Mouse (Mus musculus): Measurements from ENCODE around the gene Cd300ld3. TPM values are rescaled to one million over a fixed set of nuclear protein-coding genes. Genes with fewer than 3 reads are reported as not detected.

The Cd300ld3 gene
- total RNA-seq (2021) = 1 to 10 TPM in 1 of 2 experiments, not detected in 1; 3.1 TPM
- long read RNA-seq, experiment 1 = 0 reads
- long read RNA-seq, experiment 2 = 0 reads

DNA sequence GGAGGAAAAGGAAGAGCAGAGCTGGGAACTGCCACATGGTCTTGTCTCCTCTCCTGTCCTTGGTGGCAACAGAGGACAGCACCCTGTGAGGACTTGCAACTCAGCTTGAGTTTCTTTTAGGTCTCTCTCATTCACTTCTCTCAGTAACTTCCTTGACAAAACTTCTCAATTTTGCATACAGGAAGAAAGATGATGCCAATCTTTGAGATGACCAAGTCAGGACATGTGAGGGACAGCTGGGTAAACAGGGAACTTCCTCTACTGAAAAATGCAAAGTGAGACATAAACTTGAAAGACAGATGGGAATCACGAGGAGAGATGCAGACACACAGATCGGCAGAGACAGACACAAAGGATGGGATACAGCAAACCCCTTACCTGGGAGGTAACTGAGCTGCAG is at the start of gene Cd300ld3:
Gene Cd300ld3, minus strand, starts transcription at position 151 of the 400 bp plus-strand sequence.
- intact Hi-C loops (cut with DNase I; ENCODE audit: low total_unique reads) = no loop called here
- no peak for DNase-seq

- no peak for DNase-seq
- intact Hi-C loops (cut with DNase I; ENCODE audit: low total_unique reads) = no loop called here
Measured at GRCm38 (mm10) chr11:115092140-115092539, 43.9 kb upstream of the Cd300ld3 start.

DNA sequence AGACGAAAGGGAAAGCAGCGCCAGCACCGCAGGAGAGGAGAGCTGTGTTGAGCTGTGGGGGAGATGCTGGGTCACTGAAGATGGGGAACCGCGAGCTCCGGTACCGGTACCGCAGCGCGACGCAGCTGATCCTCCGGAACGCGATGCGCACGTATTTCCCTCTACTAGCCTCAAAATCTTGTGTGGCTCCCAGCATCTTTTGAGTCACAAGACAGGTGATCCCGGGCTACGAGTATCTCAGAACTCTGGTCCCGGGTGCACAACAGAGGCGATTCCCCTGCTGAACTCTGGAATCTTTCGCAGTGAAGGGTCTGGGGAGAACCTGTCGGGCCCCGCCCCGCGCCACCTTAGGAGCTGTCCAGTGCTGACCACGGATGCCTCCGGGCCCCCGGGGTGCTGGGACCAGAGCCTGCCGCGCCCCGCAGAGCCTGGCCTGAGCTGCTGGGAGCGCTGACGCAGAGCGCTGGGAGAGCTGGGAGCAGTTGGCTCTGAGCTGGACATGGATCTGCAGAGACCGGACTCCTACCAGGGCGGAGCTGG is 43.2 kb upstream of the Cd300ld3 start, which contains the start of gene Rab37:
Gene Rab37, plus strand, starts transcription at position 70 of the 540 bp plus-strand sequence.
- intact Hi-C loops (cut with DNase I; ENCODE audit: low total_unique reads) = no loop called here
- DNase-seq = no peak

DNA sequence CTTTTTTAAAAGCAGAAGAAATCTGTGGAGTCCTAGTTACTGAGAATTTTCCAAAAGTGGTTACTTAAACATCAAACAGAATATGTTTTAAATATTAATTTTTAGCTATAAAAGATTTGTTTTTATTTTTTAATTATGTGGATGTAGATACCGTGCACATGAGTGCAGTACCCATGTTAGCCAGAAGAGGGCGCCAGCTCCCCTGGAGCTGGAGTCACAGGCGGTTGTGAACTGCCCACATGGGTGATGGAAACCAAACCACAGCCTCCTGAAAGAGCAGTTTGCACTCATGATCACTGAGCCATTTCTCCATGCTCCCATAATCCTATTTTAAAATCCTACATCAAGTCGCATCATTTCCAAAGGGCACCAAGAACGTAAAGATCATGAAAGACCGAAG is 41.6 kb upstream of the Cd300ld3 start:
- DNase-seq = no peak
- intact Hi-C loops (cut with DNase I; ENCODE audit: low total_unique reads) = no loop called here

DNA sequence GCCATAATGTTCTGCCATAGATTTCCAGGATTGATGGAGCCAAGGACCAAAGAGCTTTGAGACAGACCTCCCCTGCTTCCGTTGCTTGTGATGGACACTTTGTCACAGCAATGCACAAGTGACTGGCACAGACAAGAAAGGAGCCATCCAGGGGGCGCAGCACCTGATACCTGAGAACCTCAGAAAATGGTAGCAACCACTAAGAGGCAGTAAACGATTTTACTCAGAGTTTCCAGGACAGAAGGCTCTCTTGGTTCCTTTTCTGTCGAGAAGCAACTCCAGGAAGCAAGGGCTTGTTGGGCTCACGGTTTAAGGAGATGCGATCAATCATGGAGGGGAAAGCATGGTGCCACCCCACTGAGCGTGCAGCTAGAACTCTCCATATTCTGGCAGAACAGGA is 38.0 kb upstream of the Cd300ld3 start:
- intact Hi-C loops (cut with DNase I; ENCODE audit: low total_unique reads) = no loop called here

DNA sequence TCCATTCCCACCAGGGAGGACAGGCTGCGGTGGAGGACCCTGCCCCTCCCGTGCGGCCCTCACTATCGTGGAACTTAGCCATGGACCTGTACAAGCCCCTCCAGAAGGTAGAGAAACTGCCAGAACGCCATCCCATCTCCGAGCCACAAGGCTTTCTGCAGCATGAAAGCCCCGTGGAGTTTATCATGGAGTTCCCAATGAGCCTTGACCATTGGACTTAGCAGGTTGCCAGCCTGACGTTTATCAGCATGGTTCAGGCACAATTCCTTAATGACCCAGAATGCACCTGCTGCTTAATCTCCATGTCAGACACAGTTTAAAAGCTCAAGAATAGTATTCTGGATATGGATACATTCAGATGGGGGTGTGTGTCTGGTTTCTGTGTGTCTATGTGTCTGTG is 36.9 kb upstream of the Cd300ld3 start:
- intact Hi-C loops (cut with DNase I; ENCODE audit: low total_unique reads) = no loop called here
- DNase-seq = no peak

More for the DNA sequence above, 38.0 kb upstream of the Cd300ld3 start:
- no peak for DNase-seq

DNA sequence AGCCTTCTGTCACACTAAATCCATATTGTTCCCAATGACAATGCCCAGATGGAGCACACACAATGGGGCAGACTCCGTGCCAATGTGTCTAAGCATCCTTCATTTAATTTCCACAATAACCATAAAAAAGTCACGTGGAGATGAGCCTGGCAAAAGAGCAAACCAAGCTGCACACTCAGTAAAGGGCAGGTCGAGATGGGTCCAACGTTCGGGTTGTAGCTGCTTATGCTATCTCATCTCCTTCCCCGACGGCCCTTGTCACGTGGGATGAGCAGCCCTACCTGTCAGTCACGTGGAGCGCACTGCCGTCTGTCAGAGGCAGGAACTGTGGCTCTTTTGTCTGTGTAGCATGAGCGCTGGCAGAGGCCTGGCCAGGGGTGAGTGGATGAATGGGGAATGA is 36.4 kb upstream of the Cd300ld3 start:
- intact Hi-C loops (cut with DNase I; ENCODE audit: low total_unique reads) = no loop called here
- DNase-seq = no peak

GRCm38 (mm10) chr11:115083376-115084139 is 35.3 kb upstream of the Cd300ld3 start:
- DNase-seq = peak; percentile 65
- intact Hi-C loops (cut with DNase I; ENCODE audit: low total_unique reads) = loop anchor here (2.0 kb wide), 1 partner anchor 69 kb away; no protein-coding TSS in a partner anchor

DNA sequence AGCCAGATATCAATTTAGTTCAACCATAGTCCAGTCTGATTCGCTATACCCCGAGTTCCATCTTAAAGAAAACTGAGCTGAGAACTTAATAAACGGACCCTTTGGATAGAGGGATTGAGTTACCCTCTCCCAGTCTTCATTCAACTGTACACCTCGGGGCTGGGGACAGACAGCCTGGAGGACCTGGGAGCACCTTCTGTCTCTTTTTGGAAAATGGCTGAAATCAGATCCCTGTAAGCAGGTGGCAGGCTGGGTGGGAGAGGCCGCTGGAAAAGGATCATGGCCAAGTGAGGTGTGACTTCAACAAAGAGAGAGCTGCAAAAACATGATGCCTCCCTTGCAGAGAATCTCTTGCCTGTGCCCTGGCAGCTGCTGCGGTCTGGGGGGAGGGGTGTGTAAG is 34.0 kb upstream of the Cd300ld3 start:
- intact Hi-C loops (cut with DNase I; ENCODE audit: low total_unique reads) = loop anchor here (2.0 kb wide), 1 partner anchor 71 kb away; no protein-coding TSS in a partner anchor

DNA sequence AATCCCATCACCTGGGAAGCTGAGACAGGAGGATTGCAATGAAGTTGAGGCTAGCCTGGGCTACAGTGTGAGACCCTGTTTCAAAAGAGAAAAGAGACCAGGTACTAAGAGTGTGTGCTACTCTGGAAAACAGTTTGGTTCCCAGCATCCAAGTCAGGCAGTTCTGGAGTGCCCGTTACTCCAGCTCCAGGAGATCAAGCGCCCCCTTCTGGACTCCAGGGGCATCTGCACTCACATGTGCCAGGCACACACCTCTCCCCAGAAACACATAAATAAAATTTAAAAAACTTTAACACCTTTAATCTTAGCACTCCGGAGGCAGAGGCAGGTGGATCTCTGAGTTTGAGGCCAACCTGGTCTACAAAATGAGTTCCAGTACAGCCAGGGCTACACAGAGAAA is 33.2 kb upstream of the Cd300ld3 start:
- no peak for DNase-seq
- intact Hi-C loops (cut with DNase I; ENCODE audit: low total_unique reads) = no loop called here

More for the DNA sequence above, 34.0 kb upstream of the Cd300ld3 start:
- no peak for DNase-seq

DNA sequence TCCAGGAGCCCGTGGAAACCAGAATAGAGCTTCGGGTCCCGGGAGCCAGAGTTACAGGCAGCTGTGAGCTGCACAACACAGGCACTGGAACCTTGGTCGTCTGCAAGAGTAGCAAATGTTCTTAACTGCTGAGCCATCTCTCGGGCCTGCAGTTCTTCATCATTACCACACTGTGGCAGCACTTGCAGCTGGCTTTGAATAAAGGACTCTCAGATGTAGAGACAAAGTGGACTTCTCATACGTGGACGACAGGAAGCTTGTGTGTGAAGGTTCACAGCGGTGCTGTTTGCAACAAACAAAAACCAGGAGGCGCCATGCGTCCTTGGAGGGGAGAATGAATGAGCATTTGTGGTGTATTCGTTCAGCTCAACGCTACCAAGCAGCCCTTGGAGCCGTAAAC is 32.7 kb upstream of the Cd300ld3 start:
- intact Hi-C loops (cut with DNase I; ENCODE audit: low total_unique reads) = no loop called here
- peak; percentile 25 for DNase-seq

DNA sequence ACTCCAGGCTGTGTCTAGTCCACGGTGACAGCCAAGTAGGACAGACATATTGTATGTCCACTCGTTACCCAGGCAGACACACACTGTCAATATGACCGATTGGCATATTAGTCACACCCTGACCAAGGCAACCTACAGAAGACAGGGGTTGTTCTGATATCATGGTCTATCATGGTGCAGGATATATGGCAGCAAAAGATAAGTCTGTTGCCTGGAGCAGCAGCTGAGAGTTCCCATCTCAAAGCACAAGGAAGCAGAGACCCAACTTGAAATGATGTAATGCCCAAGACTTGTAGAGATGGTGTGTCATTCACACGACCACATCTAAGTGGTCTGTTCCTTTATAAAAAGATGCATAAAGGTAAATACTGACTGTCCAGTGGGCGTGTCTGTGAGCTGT is 30.5 kb upstream of the Cd300ld3 start:
- no peak for DNase-seq
- intact Hi-C loops (cut with DNase I; ENCODE audit: low total_unique reads) = no loop called here

GRCm38 (mm10) chr11:115077436-115077835 is 29.2 kb upstream of the Cd300ld3 start:
- DNase-seq = no peak
- intact Hi-C loops (cut with DNase I; ENCODE audit: low total_unique reads) = no loop called here

GRCm38 (mm10) chr11:115075859-115076258 is 27.6 kb upstream of the Cd300ld3 start:
- DNase-seq = no peak
- intact Hi-C loops (cut with DNase I; ENCODE audit: low total_unique reads) = no loop called here

- DNase-seq = no peak
- intact Hi-C loops (cut with DNase I; ENCODE audit: low total_unique reads) = no loop called here
Measured at GRCm38 (mm10) chr11:115075407-115075806, 27.2 kb upstream of the Cd300ld3 start.

DNA sequence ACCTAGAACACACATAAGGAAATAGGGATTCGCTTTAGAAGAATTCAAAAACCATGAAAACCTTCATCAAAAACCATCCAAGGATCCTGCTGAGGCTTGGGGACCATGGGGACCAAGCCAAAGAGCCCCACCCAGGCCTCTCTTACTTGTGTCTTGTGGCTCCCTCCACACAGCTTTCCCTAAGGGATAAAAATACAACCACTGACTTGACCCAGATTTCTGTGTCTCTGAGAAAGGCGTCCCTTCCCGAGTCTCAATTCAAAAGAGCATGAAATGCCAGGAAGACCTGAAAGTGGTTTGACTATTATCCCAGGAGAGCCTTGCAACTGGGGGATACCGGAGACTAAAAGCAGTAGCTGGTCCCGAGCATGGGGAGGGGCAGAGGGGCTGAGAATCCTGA is 24.8 kb upstream of the Cd300ld3 start:
- no peak for DNase-seq
- intact Hi-C loops (cut with DNase I; ENCODE audit: low total_unique reads) = no loop called here

DNA sequence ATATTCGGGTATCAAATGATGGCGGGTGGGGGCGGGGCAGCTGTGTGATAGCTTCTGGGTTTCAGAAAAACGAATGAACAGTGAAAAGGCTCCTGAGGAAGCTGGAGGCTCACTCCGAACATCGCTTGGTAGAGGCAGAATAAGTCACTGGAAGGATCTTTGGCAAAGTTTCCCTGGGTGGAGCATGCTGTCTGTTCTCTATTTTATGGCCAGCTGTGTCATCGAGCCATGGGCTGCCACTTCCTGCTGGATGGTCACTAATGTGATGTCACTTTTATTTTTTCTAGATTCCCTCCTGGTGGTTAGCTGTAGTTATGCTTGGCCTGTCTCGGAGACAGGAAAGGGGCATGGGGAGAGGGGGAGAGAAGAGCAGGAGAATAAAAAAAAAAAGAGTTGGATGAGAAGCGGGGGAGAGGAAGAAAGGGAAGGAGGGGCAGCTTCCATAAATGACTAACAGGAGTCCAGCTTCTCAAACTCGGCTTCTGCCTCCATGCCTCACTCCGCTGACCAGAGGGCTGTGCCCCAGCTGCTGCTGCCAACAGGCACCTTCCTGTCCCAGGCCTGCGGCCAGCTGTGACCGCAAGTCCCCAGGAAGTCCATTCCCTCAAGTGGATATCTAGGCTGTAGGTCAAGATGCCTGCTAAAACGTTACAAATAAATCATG is 23.6 kb upstream of the Cd300ld3 start:
- intact Hi-C loops (cut with DNase I; ENCODE audit: low total_unique reads) = no loop called here
- DNase-seq = peak; percentile 55

DNA sequence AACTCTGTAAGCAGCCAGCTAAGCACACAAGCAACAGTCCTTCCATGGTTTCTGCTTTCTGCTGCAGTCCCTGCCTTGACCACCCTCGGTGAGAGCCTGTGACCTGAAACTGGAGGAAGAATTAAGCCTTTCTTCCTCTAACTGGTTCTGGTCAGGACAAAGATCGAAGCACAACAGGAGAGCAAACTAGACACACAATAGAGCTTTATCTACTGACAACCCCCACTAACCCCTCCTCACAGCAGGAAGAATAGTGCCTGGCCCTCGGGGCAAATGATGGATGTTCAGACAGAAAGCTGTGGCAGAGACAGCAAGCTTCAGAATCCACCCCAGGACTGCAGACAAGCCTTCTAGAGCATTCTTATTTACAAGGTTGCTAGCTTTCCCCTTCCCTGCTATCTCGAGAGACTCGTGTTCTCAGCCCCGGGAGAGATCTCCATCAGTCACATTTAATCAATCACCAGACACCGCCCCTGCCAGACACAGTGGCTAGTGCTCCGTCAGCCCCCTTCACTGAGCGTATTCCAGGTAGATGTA is 22.9 kb upstream of the Cd300ld3 start:
- intact Hi-C loops (cut with DNase I; ENCODE audit: low total_unique reads) = no loop called here

DNA sequence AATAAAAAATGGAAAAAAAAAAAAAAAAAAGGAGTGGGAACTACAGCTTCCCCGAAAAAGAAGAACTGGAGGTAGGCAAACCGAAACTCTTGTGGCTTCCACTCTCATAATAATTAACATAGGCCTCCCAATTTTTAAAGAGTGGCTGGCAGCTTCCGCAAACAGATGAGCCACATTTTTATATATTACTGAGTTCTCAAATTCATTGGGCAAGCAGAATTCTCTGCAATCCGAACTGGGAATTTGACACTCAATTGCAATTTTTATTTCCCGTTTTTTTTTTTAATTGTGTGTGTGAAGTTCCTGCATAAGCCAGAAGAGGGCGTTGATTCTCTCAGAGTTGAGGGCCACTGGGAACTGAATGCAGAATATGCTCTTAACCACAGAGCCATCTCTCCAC is 18.6 kb upstream of the Cd300ld3 start:
- no peak for DNase-seq
- intact Hi-C loops (cut with DNase I; ENCODE audit: low total_unique reads) = no loop called here

More for the DNA sequence above, 22.9 kb upstream of the Cd300ld3 start:
- no peak for DNase-seq

DNA sequence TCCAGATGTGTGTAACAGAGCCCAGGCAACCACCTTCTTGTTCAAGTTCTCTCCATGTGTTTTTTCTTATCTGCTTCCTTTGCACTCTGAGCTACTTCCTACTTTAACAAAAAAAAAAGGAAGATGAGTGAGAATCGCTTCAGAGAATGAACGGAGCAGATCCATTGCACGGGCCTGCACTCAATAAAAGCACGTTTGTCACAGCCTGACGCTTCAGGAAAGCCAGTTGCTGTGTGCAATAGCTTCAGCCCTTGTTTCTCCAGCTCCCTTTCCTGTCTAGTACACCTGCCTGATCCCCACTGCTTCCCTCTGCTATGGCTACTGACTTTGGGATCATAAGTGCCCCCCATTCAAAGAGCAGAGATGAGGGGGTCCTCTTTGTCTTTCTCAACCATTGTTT is 13.9 kb upstream of the Cd300ld3 start, which contains the start of gene Cd300e:
Gene Cd300e, minus strand, starts transcription at position 101 of the 400 bp plus-strand sequence.
- DNase-seq = no peak
- intact Hi-C loops (cut with DNase I; ENCODE audit: low total_unique reads) = no loop called here
